Mouse (Mus musculus) spleen, adult 2 months (tissue): ENCODE results near the gene Garnl3.

Experiments
- CTCF ChIP-seq: fragments of 200-500 bp; IDR thresholded peaks from 2 replicates; pipeline ENCODE4 v1.5.1; 2011; ENCODE audit warnings: mild to moderate bottlenecking, inconsistent platforms; ENCODE audit not compliant: insufficient read depth, insufficient read length, insufficient replicate concordance; ENCODE audit errors: extremely low read depth
- POLR2A ChIP-seq: fragments of 200-500 bp; IDR thresholded peaks from 2 replicates; pipeline ENCODE4 v1.6.1; 2011; ENCODE audit warnings: low read depth, low read length, inconsistent platforms

DNA sequence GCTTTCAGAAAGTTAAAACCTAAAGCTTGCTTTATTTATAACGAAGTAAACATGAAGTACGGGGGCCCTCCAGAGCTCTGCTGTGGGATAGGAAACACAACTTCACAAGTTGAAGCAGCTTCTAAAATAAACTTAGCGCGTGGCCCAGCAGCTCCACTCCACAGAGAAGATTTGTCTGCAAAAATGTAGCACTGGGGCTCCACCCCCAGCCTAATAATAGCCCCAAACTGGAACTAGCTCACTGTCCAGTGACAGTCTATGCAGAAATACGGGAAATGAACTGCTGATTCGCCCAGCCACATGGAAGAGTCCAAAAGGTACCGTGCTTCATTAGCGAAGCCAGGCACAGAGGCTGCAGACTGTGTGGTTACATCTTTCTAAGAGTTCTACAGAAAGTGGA is 162.1 kb downstream of the Garnl3 start:
- TF ChIP-seq POLR2A = no peak
- no peak for TF ChIP-seq CTCF
